Mouse (Mus musculus) urinary bladder, postnatal 14 days (tissue): Measurements from ENCODE around the gene Gm29866.
"Not testable (repeated sequence)": the region's sequence is repeated elsewhere in the genome, so short reads cannot be mapped to it uniquely, and the experiment has no call there.

Experiments
- DNase-seq: peaks from one replicate; pipeline ENCODE4 v3.0.0; 2021; ENCODE audit warnings: low spot score

The Gm29866 gene

GRCm38 (mm10) chrY:20993557-20993956 is at the start of gene Gm29866:
Gene Gm29866 (minus strand): TSS chrY:20993657.
- not testable (repeated sequence) for DNase-seq
